Mouse (Mus musculus): ENCODE data around the gene Gjb5.

Gene Gjb5

GRCm38 (mm10) chr4:127349560-127350300 lies 8.3 kb downstream of the Gjb5 start:
- no peak for DNase-seq

DNA sequence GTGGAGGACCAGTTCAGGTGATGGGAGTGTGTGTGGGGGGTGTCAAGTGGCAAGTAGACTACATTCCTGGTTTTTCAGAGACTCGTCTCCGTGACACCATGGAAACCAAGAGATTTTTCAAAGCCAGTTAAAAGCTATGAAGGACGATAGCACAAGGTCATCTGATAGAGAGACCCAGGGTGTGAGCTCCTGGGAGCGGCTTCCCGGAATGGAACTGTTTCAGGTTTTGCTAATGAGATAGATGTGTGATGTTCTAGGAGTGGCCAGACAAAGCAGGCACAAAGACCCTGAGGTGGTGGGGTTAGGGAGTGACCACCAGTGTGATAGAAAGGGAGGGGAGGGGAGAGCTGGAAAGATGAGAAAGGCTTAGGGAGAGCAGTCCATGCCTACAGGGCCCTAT lies 13.0 kb downstream of the Gjb5 start:
- no peak for DNase-seq

GRCm38 (mm10) chr4:127341372-127341771 lies 16.6 kb downstream of the Gjb5 start:
- DNase-seq = no peak

GRCm38 (mm10) chr4:127337668-127338067 lies 20.3 kb downstream of the Gjb5 start:
- DNase-seq = no peak

DNA sequence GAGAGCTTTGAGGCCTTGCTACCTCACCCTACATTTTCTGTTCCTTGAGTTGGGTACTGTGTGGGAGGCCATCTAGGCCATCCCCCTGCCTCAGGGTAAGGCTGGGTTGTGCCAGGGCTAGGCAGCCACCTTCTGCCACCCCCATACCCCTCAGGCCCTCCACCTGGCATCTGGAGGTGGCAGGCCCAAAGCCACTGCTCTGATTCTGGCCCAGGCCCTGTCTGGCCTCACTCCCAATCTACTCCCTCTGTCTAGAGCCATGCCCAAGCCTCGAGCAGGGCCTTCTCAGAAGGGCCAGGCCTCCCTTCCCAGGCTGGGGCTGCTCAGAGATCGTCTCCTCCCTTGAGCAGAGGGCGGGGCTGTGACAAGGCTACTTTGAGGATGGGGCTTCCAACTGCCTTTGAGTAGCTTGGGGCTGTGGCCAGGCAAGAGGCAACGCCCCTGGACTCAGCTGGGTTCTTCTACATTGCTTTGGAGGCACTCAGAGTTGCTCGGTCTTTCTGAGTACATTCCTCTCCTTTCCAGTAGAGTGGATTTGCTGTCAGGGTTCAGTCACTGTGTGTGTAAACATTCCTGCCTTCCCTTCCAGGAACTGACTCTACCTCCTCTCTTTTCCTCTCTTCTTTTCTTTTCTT lies 23.0 kb downstream of the Gjb5 start:
- DNase-seq = no peak

- no peak for DNase-seq
Measured at GRCm38 (mm10) chr4:127331171-127331570, 26.8 kb downstream of the Gjb5 start.

GRCm38 (mm10) chr4:127330181-127331100 lies 27.5 kb downstream of the Gjb5 start, which contains the start of gene Gjb3:
Gene Gjb3, minus strand, starts transcription at chr4:127330844.
- DNase-seq = no peak

DNA sequence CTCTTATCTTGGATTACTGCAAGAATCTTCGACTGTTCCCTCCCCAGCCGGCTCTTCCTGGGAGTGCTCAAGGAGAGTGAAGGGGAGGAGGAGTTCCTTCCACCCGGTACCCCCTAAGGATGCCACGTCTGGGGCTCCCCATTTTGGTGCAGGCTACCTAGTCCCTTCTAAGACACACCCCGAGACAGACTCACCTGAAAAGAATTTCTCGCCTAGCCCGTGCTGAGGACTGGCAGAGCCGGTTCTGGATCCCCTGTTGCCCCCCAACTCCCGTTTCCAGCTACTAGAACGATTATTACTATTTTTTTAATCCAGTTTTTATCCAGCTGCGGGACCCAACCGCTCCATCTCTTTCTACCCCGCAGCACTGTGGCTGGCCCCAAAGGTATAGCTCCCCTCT lies 28.2 kb downstream of the Gjb5 start:
- DNase-seq = no peak

DNA sequence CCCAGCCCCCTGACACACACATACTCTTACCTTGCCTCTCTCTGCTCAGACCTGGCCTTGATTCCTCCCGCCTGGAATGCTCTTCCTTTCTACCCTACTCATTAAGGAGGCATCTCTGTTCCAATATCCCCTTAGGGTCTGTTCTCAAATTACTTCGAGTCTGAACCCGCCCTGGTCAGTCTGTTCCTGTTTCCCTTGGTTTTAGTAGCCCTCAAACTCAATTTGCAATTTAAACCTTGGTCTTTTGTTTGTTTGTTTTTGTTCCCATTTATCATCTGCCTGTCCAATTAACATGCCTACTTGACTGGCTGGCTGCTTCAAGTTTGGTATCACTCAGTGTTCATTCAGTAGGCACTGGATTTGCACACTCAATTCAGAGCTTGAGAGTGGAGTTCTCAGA lies 28.9 kb downstream of the Gjb5 start:
- no peak for DNase-seq

DNA sequence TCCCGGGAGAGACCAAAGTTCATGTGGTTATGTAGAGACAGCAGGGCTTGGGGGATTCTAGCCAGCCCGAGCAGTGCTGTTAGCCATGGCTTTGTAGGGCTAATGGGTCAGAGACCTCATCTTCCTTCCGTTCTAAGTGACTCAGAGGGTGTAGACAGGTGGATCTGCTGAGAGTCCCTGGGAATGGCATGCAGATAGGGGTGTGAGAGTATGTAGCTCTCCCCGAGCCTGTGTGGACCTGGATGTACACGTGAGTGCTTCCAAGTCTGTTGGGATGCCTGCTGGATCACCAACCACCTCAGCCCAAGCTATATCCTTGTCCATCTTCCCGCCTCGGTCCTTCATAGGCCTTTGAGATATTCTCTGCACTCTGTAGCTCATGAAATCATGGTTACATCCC lies 29.6 kb downstream of the Gjb5 start:
- DNase-seq = no peak

DNA sequence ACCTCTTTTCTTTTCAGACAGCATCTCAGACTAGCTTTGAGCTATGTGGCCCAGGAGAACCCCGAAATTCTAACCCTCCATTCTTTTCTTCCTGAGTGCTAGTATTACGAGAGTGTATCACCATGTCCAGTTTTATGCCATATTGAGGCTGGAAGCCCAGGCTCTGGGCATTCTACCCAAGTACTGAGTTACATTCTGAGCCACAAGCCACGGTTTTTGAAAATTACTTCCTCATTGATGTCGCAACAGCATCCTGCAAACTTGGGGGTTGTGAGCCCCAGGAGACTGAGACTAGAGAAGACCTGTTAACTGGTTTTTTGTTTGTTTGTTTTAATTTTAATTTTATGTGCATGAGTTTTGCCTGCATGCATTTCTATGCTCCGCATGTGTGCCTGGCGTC lies 30.2 kb downstream of the Gjb5 start:
- DNase-seq = no peak

DNA sequence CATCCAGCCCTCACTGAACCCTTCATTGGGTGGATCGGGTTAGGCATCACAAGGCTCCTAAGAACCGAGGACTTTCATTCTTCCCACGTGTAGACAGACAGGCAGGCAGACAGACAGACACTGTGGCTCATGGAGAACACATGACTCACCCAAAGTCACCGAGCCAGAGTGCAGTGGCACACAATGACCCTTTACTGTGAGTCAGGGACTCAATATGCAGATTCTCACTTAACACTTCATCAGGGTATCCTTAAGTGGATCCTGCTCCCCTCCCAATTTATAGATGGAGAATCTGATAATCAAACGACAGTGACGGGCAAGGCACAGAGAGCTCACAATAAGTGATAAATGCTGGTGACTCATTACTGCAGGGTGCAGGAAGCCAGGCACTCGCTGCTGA lies 30.7 kb downstream of the Gjb5 start:
- no peak for DNase-seq

DNA sequence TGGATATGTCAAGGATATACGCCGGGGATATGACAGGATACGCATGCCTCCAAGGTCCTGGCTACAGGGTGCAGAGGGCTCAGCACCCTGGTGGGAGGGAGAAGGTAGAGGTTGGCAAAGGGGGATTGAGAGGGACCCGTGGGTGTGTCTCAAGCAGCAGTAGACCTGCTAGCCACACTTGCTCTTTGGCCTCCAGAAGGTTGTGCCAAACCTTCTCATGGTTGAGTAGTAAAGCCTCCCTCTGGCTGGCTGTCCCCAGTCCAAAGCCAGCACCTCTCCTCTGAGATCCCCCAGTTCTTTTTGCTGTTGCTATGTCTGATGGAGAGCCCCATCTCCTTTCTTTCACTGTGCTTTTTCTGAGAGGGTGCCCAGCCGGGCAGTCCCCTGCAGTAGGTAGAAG lies 32.7 kb downstream of the Gjb5 start:
- DNase-seq = no peak

DNA sequence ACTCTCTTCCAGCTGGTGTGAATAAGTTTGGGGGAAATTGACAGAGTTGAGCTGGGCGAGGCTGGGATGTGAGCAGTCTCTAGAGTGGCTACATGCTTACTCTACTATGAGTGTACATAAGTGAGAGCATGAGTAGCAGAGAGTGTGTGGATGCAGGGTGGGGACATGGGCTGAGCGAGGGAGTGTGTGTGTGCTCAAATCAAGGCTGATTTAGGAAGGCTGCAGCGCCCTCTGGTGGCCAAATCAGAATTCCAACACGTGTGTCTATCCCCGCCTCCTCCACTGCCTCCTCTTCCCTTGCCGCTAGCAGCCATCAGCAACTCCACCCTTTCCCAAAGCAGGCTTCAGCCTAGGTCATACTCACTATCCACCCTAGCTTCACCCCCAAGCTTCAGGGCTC lies 33.2 kb downstream of the Gjb5 start:
- DNase-seq = peak; percentile 50

- no peak for DNase-seq
Measured at GRCm38 (mm10) chr4:127324296-127324695, 33.7 kb downstream of the Gjb5 start.

DNA sequence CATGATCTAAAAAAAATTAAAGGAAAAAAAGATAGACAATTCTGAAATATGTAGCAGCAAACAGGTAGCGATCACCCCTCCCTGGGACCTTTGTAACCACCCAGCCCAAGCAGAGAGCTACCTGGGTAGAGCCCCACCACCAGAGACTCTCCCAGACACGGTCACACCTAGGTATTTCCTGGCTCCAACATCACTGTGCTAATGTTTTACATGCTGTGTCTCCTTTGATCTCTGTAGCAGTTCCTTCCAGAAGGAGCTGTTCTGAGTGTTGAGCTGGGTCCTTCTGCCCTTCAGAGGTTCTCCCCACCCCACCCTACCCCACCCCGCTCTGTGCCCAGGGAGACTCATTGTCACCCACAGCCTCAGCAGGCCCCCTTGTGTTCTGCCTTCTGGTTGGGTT lies 34.3 kb downstream of the Gjb5 start:
- no peak for DNase-seq

DNA sequence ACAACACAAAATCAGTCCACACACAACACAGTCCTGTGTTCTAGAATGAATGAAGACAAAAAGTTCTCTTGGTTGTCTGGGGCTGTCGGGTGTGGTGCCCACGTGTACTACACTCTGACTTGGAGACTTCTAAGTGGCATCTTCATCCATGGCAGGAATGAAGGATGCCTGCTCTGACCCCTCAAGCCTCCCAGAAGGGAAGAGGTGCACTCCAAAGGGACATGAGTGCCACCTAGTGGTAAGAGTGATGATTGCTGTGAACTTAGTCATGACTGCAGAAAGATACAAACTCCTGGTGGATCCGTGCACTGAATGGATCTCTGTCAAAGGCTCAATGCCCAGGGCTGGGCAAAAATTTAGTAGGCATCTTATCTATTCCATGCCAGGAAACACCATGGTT lies 38.4 kb downstream of the Gjb5 start:
- peak; percentile 52 for DNase-seq

DNA sequence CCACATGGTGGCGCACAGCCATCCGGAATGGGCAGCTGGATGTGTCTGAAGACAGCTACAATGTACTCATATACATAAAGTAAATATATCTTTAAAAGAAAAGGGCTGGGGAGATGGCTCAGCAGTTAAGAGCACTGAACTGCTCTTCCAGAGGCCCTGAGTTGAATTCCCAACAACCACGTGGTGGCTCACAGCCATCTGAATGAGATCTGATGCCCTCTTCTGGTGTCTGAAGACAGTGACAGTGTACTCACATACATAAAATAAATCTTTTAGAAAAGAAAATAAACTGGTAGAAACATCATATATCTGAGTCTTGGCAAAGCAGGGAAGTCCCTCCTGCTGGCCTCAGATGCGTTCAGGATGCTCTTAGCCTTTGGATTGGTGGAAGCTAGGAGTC lies 40.8 kb downstream of the Gjb5 start:
- no peak for DNase-seq

GRCm38 (mm10) chr4:127315753-127316152 lies 42.2 kb downstream of the Gjb5 start:
- DNase-seq = no peak

DNA sequence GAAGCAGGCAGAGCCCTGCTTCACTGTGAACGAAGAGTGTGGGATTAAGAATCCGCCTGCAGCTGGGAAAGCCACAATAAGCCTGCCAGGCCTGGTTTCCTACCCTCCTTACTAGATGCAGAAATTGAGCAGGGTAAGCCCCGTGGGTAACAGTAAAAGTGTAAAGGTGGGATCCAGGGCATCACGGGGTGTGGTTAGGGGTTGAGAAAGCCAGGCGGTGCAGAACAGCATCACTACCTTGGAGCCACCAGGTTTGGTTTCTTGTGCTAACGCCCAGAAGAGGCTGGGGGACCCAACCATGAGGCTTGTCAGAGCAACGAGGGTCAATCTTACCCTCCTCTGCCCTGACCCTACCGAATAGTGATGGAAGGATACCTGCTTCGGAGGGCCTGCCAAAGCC lies 43.4 kb downstream of the Gjb5 start:
- no peak for DNase-seq

- DNase-seq = peak; percentile 36
Measured at GRCm38 (mm10) chr4:127313861-127314260, 44.1 kb downstream of the Gjb5 start, which contains the start of gene Gja4. Gene Gja4, minus strand, starts transcription at chr4:127314039.

DNA sequence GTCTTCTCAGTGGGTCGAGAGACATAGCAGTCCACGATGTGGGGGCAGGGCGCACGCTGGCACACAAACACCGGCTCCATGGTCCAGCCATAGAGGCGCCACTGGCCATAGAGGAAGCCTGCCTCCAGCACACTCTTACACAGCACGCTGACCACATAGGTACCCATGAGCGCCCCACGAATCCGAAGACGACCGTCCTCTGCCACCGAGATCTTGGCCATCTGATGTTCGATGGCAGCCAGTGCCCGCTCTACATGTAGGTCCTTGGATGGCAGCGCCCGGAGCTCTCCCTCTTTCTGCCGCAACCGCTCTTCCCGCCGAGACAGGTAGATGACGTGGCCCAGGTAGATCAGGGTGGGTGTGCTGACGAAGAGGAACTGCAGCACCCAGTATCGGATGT lies 45.6 kb downstream of the Gjb5 start:
- DNase-seq = no peak

- no peak for DNase-seq
Measured at GRCm38 (mm10) chr4:127311561-127311960, 46.4 kb downstream of the Gjb5 start.

GRCm38 (mm10) chr4:127306915-127307314 lies 51.1 kb downstream of the Gjb5 start:
- DNase-seq = no peak

Measured in cerebellum, adult 11 months (tissue).